Mouse (Mus musculus): Measurements from ENCODE around the gene Kdm2b. TPM values are rescaled to one million over a fixed set of nuclear protein-coding genes. Genes with fewer than 3 reads are reported as not detected.
A peak's percentile ranks its signal among the peaks of the same experiment; 100 is the strongest.

The Kdm2b gene
- polyA plus RNA-seq (2012), result 2.1 and 2.4 TPM in 2 replicates

- Histone ChIP-seq H3K4me3 (replicated peaks) (peak within 1 kb of the TSS; percentile 66), H3K27me3 (ENCODE audit: control insufficient read depth) (peaks cover 63% of the 10 kb centered on the region), H3K36me3 (ENCODE audit: control insufficient read depth) (no peaks in the 10 kb centered on the region), H3K9me3 (ENCODE audit: control insufficient read depth, low read length) (no peaks in the 10 kb centered on the region), H3K4me1 (ENCODE audit: control insufficient read depth) (peaks cover 40% of the 10 kb centered on the region)
- no peak for TF ChIP-seq GATA1 (IDR thresholded peaks at IDR 0.05; ENCODE audit: low read length)
- TF ChIP-seq TAL1 (IDR thresholded peaks at IDR 0.05; ENCODE audit: low read length), result no peak
These were observed at the start of gene Kdm2b for GRCm38 (mm10) chr5:122989551-122990330. Kdm2b (minus strand) TSS chr5:122989823.

GRCm38 (mm10) chr5:123039120-123039752 is 49.6 kb upstream of the Kdm2b start:
- Histone ChIP-seq H3K36me3 (ENCODE audit: control insufficient read depth) (no peaks in the 10 kb centered on the region), H3K27me3 (ENCODE audit: control insufficient read depth) (no peaks in the 10 kb centered on the region; the same call in 1 of the 2 replicates), H3K4me3 (replicated peaks) (peak overlapping the region; percentile 64), H3K9me3 (ENCODE audit: control insufficient read depth, low read length) (no peaks in the 10 kb centered on the region), H3K4me1 (ENCODE audit: control insufficient read depth) (peaks cover 63% of the 10 kb centered on the region)
- TF ChIP-seq TAL1 (IDR thresholded peaks at IDR 0.05; ENCODE audit: low read length) (no peak), GATA1 (IDR thresholded peaks at IDR 0.05; ENCODE audit: low read length) (no peak)

DNA sequence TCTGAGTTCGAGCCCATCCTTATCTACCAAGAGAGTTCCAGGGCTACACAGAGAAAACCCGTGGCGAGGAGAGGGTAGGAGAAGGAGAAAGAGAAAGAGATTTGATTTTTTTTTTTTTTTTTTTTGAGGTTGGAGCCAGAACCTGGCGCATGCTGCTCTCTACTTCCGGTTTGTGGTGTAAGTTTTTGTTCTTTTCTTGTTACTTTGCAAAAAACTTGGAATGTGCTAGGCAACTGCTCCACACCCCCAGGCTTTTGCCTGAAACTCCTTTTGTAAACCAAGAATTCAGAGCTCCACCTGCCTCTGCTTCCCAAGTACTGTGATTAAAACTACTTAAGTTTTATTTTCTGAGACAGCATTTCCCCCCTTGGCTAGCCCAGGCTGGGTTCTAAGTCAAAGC is 48.5 kb upstream of the Kdm2b start:
- Histone ChIP-seq H3K36me3 (ENCODE audit: control insufficient read depth) (no peaks in the 10 kb centered on the region), H3K9me3 (ENCODE audit: control insufficient read depth, low read length) (no peaks in the 10 kb centered on the region), H3K27me3 (ENCODE audit: control insufficient read depth) (no peaks in the 10 kb centered on the region; the same call in 1 of the 2 replicates), H3K4me3 (replicated peaks) (no peak overlapping the region), H3K4me1 (ENCODE audit: control insufficient read depth) (peaks cover 66% of the 10 kb centered on the region)
- TF ChIP-seq TAL1 (IDR thresholded peaks at IDR 0.05; ENCODE audit: low read length) (no peak), GATA1 (IDR thresholded peaks at IDR 0.05; ENCODE audit: low read length) (no peak)

- no peaks in the 10 kb centered on the region; the same call in 1 of the 2 replicates for H3K27me3 ChIP-seq (ENCODE audit: control insufficient read depth)
- H3K9me3 ChIP-seq (ENCODE audit: control insufficient read depth, low read length), result no peaks in the 10 kb centered on the region
- peak overlapping the region; percentile 12 for H3K4me3 ChIP-seq (replicated peaks)
- TF ChIP-seq GATA1 (IDR thresholded peaks at IDR 0.05; ENCODE audit: low read length) (no peak), TAL1 (IDR thresholded peaks at IDR 0.05; ENCODE audit: low read length) (no peak)
- H3K36me3 ChIP-seq (ENCODE audit: control insufficient read depth), result no peaks in the 10 kb centered on the region; the same call in 1 of the 2 replicates
- peaks cover 56% of the 10 kb centered on the region for H3K4me1 ChIP-seq (ENCODE audit: control insufficient read depth)
These were observed 45.9 kb upstream of the Kdm2b start for GRCm38 (mm10) chr5:123035564-123035963.

GRCm38 (mm10) chr5:123035089-123035488 is 45.5 kb upstream of the Kdm2b start:
- Histone ChIP-seq H3K36me3 (ENCODE audit: control insufficient read depth) (no peaks in the 10 kb centered on the region; the same call in 1 of the 2 replicates), H3K4me1 (ENCODE audit: control insufficient read depth) (peaks cover 52% of the 10 kb centered on the region), H3K9me3 (ENCODE audit: control insufficient read depth, low read length) (no peaks in the 10 kb centered on the region), H3K27me3 (ENCODE audit: control insufficient read depth) (no peaks in the 10 kb centered on the region; the same call in 1 of the 2 replicates), H3K4me3 (replicated peaks) (peak overlapping the region; percentile 14)
- TF ChIP-seq TAL1 (IDR thresholded peaks at IDR 0.05; ENCODE audit: low read length) (no peak), GATA1 (IDR thresholded peaks at IDR 0.05; ENCODE audit: low read length) (no peak)

DNA sequence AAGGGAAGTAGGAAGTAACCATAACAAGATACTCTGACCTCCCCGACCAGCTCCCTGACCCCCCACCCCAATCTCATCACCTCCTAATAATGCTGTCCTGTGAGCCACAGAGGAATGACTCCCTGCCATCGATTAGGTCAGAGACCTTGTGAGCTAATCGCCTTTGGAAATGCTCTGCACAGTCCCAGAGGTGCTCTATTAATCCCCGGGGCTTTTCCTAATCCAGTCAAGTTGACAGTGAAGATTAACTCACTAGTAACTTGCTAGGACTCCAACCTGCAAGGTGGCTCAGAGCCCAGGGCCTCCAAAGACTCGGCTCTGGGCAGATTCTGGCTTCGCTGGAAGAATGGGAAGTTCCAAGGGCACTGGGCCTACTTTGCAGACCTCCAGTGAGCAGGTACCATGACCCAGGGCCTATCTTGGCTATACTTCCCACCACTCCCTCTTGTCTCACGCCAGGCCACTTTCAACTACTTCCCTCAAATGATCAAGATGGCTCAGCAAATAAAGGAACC is 44.1 kb upstream of the Kdm2b start:
- Histone ChIP-seq H3K4me3 (replicated peaks) (no peak overlapping the region), H3K36me3 (ENCODE audit: control insufficient read depth) (peaks cover 10% of the 10 kb centered on the region), H3K9me3 (ENCODE audit: control insufficient read depth, low read length) (no peaks in the 10 kb centered on the region), H3K4me1 (ENCODE audit: control insufficient read depth) (peaks cover 41% of the 10 kb centered on the region), H3K27me3 (ENCODE audit: control insufficient read depth) (no peaks in the 10 kb centered on the region; the same call in 1 of the 2 replicates)
- TF ChIP-seq TAL1 (IDR thresholded peaks at IDR 0.05; ENCODE audit: low read length), result no peak
- no peak for TF ChIP-seq GATA1 (IDR thresholded peaks at IDR 0.05; ENCODE audit: low read length)

- Histone ChIP-seq H3K4me3 (replicated peaks) (no peak overlapping the region), H3K36me3 (ENCODE audit: control insufficient read depth) (peaks cover 10% of the 10 kb centered on the region), H3K4me1 (ENCODE audit: control insufficient read depth) (peaks cover 29% of the 10 kb centered on the region), H3K9me3 (ENCODE audit: control insufficient read depth, low read length) (no peaks in the 10 kb centered on the region), H3K27me3 (ENCODE audit: control insufficient read depth) (no peaks in the 10 kb centered on the region)
- TF ChIP-seq TAL1 (IDR thresholded peaks at IDR 0.05; ENCODE audit: low read length), result no peak
- TF ChIP-seq GATA1 (IDR thresholded peaks at IDR 0.05; ENCODE audit: low read length), result no peak
These were observed 41.7 kb upstream of the Kdm2b start for GRCm38 (mm10) chr5:123031312-123031711.

- peaks cover 10% of the 10 kb centered on the region for H3K36me3 ChIP-seq (ENCODE audit: control insufficient read depth)
These were observed 40.1 kb upstream of the Kdm2b start for GRCm38 (mm10) chr5:123029729-123030128.

GRCm38 (mm10) chr5:123027436-123027835 is 37.8 kb upstream of the Kdm2b start:
- Histone ChIP-seq H3K36me3 (ENCODE audit: control insufficient read depth) (peaks cover 10% of the 10 kb centered on the region), H3K4me3 (replicated peaks) (no peak overlapping the region), H3K9me3 (ENCODE audit: control insufficient read depth, low read length) (no peaks in the 10 kb centered on the region), H3K4me1 (ENCODE audit: control insufficient read depth) (peaks cover 8% of the 10 kb centered on the region), H3K27me3 (ENCODE audit: control insufficient read depth) (no peaks in the 10 kb centered on the region)
- TF ChIP-seq TAL1 (IDR thresholded peaks at IDR 0.05; ENCODE audit: low read length), result no peak
- no peak for TF ChIP-seq GATA1 (IDR thresholded peaks at IDR 0.05; ENCODE audit: low read length)

More at GRCm38 (mm10) chr5:123029729-123030128, 40.1 kb upstream of the Kdm2b start:
- no peak for TF ChIP-seq GATA1 (IDR thresholded peaks at IDR 0.05; ENCODE audit: low read length)
- H3K9me3 ChIP-seq (ENCODE audit: control insufficient read depth, low read length), result no peaks in the 10 kb centered on the region
- H3K27me3 ChIP-seq (ENCODE audit: control insufficient read depth), result no peaks in the 10 kb centered on the region
- peaks cover 17% of the 10 kb centered on the region for H3K4me1 ChIP-seq (ENCODE audit: control insufficient read depth)
- no peak overlapping the region for H3K4me3 ChIP-seq (replicated peaks)

Data from erythroblast, embryonic 14.5 days (primary cell).